In the genomic region with DNA sequence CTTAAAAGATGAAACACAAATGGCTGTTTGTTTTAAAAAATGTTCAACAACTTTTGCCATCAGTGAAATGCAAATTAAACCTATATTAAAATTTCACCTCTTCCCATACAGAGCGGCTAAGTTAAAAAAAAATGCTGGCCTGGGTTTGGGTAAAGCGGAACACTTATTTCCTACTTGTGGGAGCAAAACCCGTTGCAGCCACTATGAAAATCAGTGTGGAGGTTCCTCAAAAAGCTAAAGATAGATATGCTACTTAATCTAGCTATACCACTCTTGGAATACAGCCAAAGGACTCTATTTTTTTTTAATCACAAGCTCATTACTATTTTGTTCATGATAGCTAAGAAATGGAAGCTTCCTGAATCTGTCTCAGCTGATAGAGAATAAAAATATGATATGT, we compare ENCODE assay signal across 21 mouse cellular contexts. TPM values are rescaled to one million over a fixed set of nuclear protein-coding genes. Genes with fewer than 3 reads are reported as not detected.
"Had no signal": no experiment of that assay in that cellular context is flagged by ENCODE, and none has a peak within 500 bp of the region (broad histone marks: within the 10 kb centered on the region; RNA-seq: fewer than 3 reads in every experiment).

No protein-coding gene starts in this region.

- ATAC-seq: liver, postnatal 0 days; midbrain, embryonic 16.5 days had no signal

- H3K9me3 ChIP-seq: limb, embryonic 10.5 days; liver, embryonic 13.5 days; midbrain, embryonic 12.5 days had no signal

- H3K4me1 ChIP-seq: limb, embryonic 10.5 days; midbrain, embryonic 12.5 days had no signal

- H3K9ac ChIP-seq: liver, embryonic 13.5 days; liver, postnatal 0 days; midbrain, embryonic 12.5 days had no signal

- H3K4me2 ChIP-seq: liver, embryonic 13.5 days; midbrain, embryonic 12.5 days had no signal

- DNase-seq: kidney, adult 11 months; kidney, adult 9 months; kidney, postnatal 36 days; liver, embryonic 13.5 days; liver, postnatal 0 days; lung, postnatal 36 days; right cerebral cortex, postnatal 4 days; spleen, adult 18-20 months; thymus, adult 2 months; thymus, postnatal 36 days had no signal

- H3K27ac ChIP-seq: kidney, postnatal 0 days; limb, embryonic 10.5 days; liver, embryonic 13.5 days; midbrain, embryonic 12.5 days had no signal

- H3K27me3 ChIP-seq: liver, embryonic 13.5 days; midbrain, embryonic 12.5 days had no signal

- H3K4me3 ChIP-seq: limb, embryonic 10.5 days; liver, embryonic 13.5 days; midbrain, embryonic 12.5 days had no signal

- H3K36me3 ChIP-seq: limb, embryonic 10.5 days; liver, embryonic 13.5 days; midbrain, embryonic 12.5 days had no signal

RNA-seq across cellular contexts. Expression of gene P2ry10b, which starts 5.5 kb away (rescaled TPM):
- total RNA-seq: megakaryocyte-erythroid progenitor cell, adult 5-6 weeks had no signal

RNA-seq across cellular contexts. Expression of gene P2ry10, which starts 54.9 kb away (rescaled TPM):
- total RNA-seq: layer of hippocampus, adult 18-20 months; layer of hippocampus, postnatal 10 days; left cerebral cortex, postnatal 10 days had no signal
- polyA plus RNA-seq: intestine, embryonic 14.5 days; midbrain, embryonic 12.5 days; midbrain, embryonic 16.5 days; neural tube, embryonic 14.5 days; stomach, embryonic 14.5 days had no signal
